Mouse (Mus musculus) MEL (cell line): ENCODE measurements at regions not wholly inside any gene's neighbourhood (a gene's known extent, or its start where the extent isn't known, plus 50 kb on each side); places are given as distances from the start of the nearest gene placed in this dataset.

Experiments used
- DNase-seq: peaks from one replicate; pipeline ENCODE4 v3.0.0; 2011; ENCODE audit warnings: low read depth, low spot score
- H3K27ac ChIP-seq: 2 replicates; pipeline ENCODE4 v1.5.1; 2012; ENCODE audit warnings: low read depth, mild to moderate bottlenecking, control low read depth, low read length, moderate library complexity; ENCODE audit not compliant: control insufficient read depth
- H3K27me3 ChIP-seq, 2 experiments: fragments of 150-350 bp in 1 of 2; sonication (generic) in 1 of 2; 2 replicates each; pipeline ENCODE4 v1.6.1; 2012; ENCODE audit warnings: low read length in 2 of 2, mild to moderate bottlenecking in 2 of 2, improper control_type of control experiment in 1 of 2, moderate library complexity in 1 of 2; ENCODE audit not compliant: insufficient read depth in 2 of 2, control insufficient read depth in 1 of 2
- H3K36me3 ChIP-seq, 2 experiments: 2 replicates each; pipeline ENCODE4 v1.6.1; 2012 to 2014; ENCODE audit warnings: low read length in 2 of 2, improper control_type of control experiment in 1 of 2, inconsistent platforms in 1 of 2, mild to moderate bottlenecking in 1 of 2; ENCODE audit not compliant: insufficient read depth in 2 of 2, control insufficient read depth in 1 of 2
- H3K4me1 ChIP-seq, 2 experiments: fragments of 150-350 bp in 1 of 2; sonication (generic) in 1 of 2; 2 replicates each; pipeline ENCODE4 v1.6.1; 2012; ENCODE audit warnings: low read length in 2 of 2, improper control_type of control experiment in 1 of 2, mild to moderate bottlenecking in 1 of 2; ENCODE audit not compliant: insufficient read depth in 2 of 2, control insufficient read depth in 1 of 2
- H3K4me3 ChIP-seq, 2 experiments: fragments of 150-350 bp in 1 of 2; sonication (generic) in 1 of 2; 2 replicates each; pipeline ENCODE4 v1.5.1; 2012; ENCODE audit warnings: low read depth in 2 of 2, low read length in 2 of 2, mild to moderate bottlenecking in 2 of 2, moderate library complexity in 2 of 2, control low read depth in 1 of 2, improper control_type of control experiment in 1 of 2; ENCODE audit not compliant: control insufficient read depth in 1 of 2, insufficient read depth in 1 of 2
- H3K79me2 ChIP-seq: 2 replicates; pipeline ENCODE4 v1.6.1; 2012; ENCODE audit warnings: mild to moderate bottlenecking, low read length, moderate library complexity; ENCODE audit not compliant: control insufficient read depth, poor library complexity, insufficient read depth
- H3K9ac ChIP-seq: 2 replicates; pipeline ENCODE4 v1.6.1; 2012; ENCODE audit warnings: low read depth, mild to moderate bottlenecking, control low read depth, low read length, moderate library complexity; ENCODE audit not compliant: control insufficient read depth, poor library complexity, severe bottlenecking
- H3K9me3 ChIP-seq: fragments of 150-350 bp; sonication (generic); replicated peaks from 2 replicates; pipeline ENCODE4 v1.6.1; 2012; ENCODE audit warnings: mild to moderate bottlenecking, low read length, improper control_type of control experiment, moderate library complexity; ENCODE audit not compliant: insufficient read depth
- CHD2 ChIP-seq: IDR thresholded peaks from 2 replicates; pipeline ENCODE4 v1.6.1; 2011; ENCODE audit warnings: low read length, improper control_type of control experiment
- E2F4 ChIP-seq: IDR thresholded peaks from 2 replicates; pipeline ENCODE4 v1.6.1; 2011; ENCODE audit warnings: low read depth, low read length, improper control_type of control experiment, borderline replicate concordance
- EP300 ChIP-seq, 2 experiments: IDR thresholded peaks; 2 replicates each; pipeline ENCODE4 v1.6.1; 2011; ENCODE audit warnings: improper control_type of control experiment in 2 of 2, low read length in 2 of 2, low read depth in 1 of 2, mild to moderate bottlenecking in 1 of 2
- ETS1 ChIP-seq: IDR thresholded peaks from 2 replicates; pipeline ENCODE4 v1.6.1; 2012; ENCODE audit warnings: low read depth, mild to moderate bottlenecking, inconsistent platforms, low read length, improper control_type of control experiment, moderate library complexity
- KAT2A ChIP-seq: conservative IDR thresholded peaks from 2 replicates; pipeline ENCODE4 v1.6.1; 2012; ENCODE audit warnings: low read depth, low read length, improper control_type of control experiment, inconsistent platforms
- MAFK ChIP-seq: IDR thresholded peaks from 2 replicates; pipeline ENCODE4 v1.6.1; 2011; ENCODE audit warnings: low read depth, mild to moderate bottlenecking, low read length, improper control_type of control experiment, borderline replicate concordance
- MAX ChIP-seq: IDR thresholded peaks from 2 replicates; pipeline ENCODE4 v1.6.1; 2011; ENCODE audit warnings: low read length, improper control_type of control experiment
- MEF2A ChIP-seq: IDR thresholded peaks from 2 replicates; pipeline ENCODE4 v1.6.1; 2014; ENCODE audit warnings: low read depth, mild to moderate bottlenecking, inconsistent platforms, low read length, improper control_type of control experiment; ENCODE audit not compliant: poor library complexity, insufficient replicate concordance, severe bottlenecking; ENCODE audit errors: extremely low read depth
- MXI1 ChIP-seq: IDR thresholded peaks from 2 replicates; pipeline ENCODE4 v1.6.1; 2011; ENCODE audit warnings: mild to moderate bottlenecking, low read depth, low read length, improper control_type of control experiment
- MYB ChIP-seq: IDR thresholded peaks from 2 replicates; pipeline ENCODE4 v1.6.1; 2011; ENCODE audit warnings: mild to moderate bottlenecking, low read depth, low read length, improper control_type of control experiment
- NELFE ChIP-seq: IDR thresholded peaks from 2 replicates; pipeline ENCODE4 v1.6.1; 2011; ENCODE audit warnings: low read depth, low read length, improper control_type of control experiment
- POLR2A ChIP-seq, 2 experiments: IDR thresholded peaks; 2 replicates each; pipeline ENCODE4 v1.6.1; 2011 to 2012; ENCODE audit warnings: low read length in 2 of 2, mild to moderate bottlenecking in 2 of 2, control low read depth in 1 of 2, improper control_type of control experiment in 1 of 2, low read depth in 1 of 2, moderate library complexity in 1 of 2; ENCODE audit not compliant: control insufficient read depth in 1 of 2, insufficient read depth in 1 of 2, poor library complexity in 1 of 2
- POLR2AphosphoS5 ChIP-seq: IDR thresholded peaks from 2 replicates; pipeline ENCODE4 v1.6.1; 2012; ENCODE audit warnings: low read depth, borderline replicate concordance, mild to moderate bottlenecking, inconsistent platforms, low read length, moderate library complexity, mixed read lengths
- RAD21 ChIP-seq: IDR thresholded peaks from 2 replicates; pipeline ENCODE4 v1.6.1; 2011; ENCODE audit warnings: mild to moderate bottlenecking, low read depth, low read length, improper control_type of control experiment
- RCOR1 ChIP-seq: IDR thresholded peaks from 2 replicates; pipeline ENCODE4 v1.6.1; 2012; ENCODE audit warnings: low read depth, mild to moderate bottlenecking, inconsistent platforms, low read length, improper control_type of control experiment
- TAL1 ChIP-seq: IDR thresholded peaks from 2 replicates; pipeline ENCODE4 v1.6.1; 2012; ENCODE audit warnings: mild to moderate bottlenecking, inconsistent platforms, low read length, moderate library complexity, mixed read lengths
- TBP ChIP-seq: IDR thresholded peaks from 2 replicates; pipeline ENCODE4 v1.8.0; 2011; ENCODE audit warnings: low read depth, low read length, improper control_type of control experiment
- TCF12 ChIP-seq: IDR thresholded peaks from 2 replicates; pipeline ENCODE4 v1.6.1; 2014; ENCODE audit warnings: low read depth, mild to moderate bottlenecking, inconsistent platforms, low read length, improper control_type of control experiment, moderate library complexity
- UBTF ChIP-seq: IDR thresholded peaks from 2 replicates; pipeline ENCODE4 v1.6.1; 2012; ENCODE audit warnings: low read depth, mild to moderate bottlenecking, inconsistent platforms, low read length, improper control_type of control experiment, moderate library complexity, borderline replicate concordance; ENCODE audit not compliant: insufficient read depth
- USF1 ChIP-seq: IDR thresholded peaks from 2 replicates; pipeline ENCODE4 v1.6.1; 2014; ENCODE audit warnings: low read depth, mild to moderate bottlenecking, inconsistent platforms, low read length, improper control_type of control experiment, moderate library complexity
- USF2 ChIP-seq, 2 experiments: IDR thresholded peaks; 2 replicates each; pipeline ENCODE4 v1.6.1; 2011 to 2012; ENCODE audit warnings: improper control_type of control experiment in 2 of 2, low read length in 2 of 2, borderline replicate concordance in 1 of 2, inconsistent platforms in 1 of 2, low read depth in 1 of 2, mild to moderate bottlenecking in 1 of 2; ENCODE audit not compliant: insufficient read depth in 1 of 2
- ZMIZ1 ChIP-seq: IDR thresholded peaks from 2 replicates; pipeline ENCODE4 v1.6.1; 2012; ENCODE audit warnings: low read depth, mild to moderate bottlenecking, inconsistent platforms, low read length, improper control_type of control experiment, moderate library complexity
- ZNF384 ChIP-seq: IDR thresholded peaks from 2 replicates; pipeline ENCODE4 v1.6.1; 2012; ENCODE audit warnings: low read depth, mild to moderate bottlenecking, inconsistent platforms, low read length, improper control_type of control experiment

DNA sequence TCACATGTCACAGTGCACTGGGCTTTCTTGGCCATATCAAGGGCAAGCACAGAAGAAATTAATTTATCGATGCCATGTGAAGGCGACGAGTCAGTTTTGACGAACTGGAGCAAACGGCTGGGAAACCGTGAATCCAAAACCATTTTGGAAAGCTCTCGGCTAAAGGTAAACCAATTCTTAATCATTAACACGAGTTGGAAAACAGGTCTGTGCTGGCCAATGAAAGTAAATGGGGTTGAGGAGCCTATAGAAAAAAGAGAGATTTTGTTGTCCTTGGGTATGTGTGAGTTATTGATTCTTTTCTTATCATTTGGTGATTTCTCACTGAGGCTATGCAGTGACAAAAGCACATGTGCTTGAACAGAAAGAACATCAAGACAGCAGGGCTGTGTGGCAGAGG lies 397.1 kb downstream of the H2al1j start:
- Histone ChIP-seq H3K27me3 (no peaks in the 10 kb centered on the region), H3K4me3 (no peak overlapping the region), H3K36me3 (no peaks in the 10 kb centered on the region), H3K9me3 (no peaks in the 10 kb centered on the region), H3K9ac (no peak overlapping the region), H3K79me2 (no peaks in the 10 kb centered on the region), H3K4me1 (no peaks in the 10 kb centered on the region), H3K27ac (no peak overlapping the region)
- TF ChIP-seq ZNF384, result no peak
- no peak for TF ChIP-seq TCF12
- TF ChIP-seq POLR2AphosphoS5, result no peak
- no peak for TF ChIP-seq KAT2A
- TF ChIP-seq UBTF, result no peak
- TF ChIP-seq RCOR1, result no peak
- no peak for TF ChIP-seq POLR2A (IDR thresholded peaks at IDR 0.05; ENCODE audit: control insufficient read depth in 1 of 2, insufficient read depth in 1 of 2, low read depth in 1 of 2, low read length in 2 of 2, poor library complexity in 1 of 2)
- no peak for TF ChIP-seq MYB
- TF ChIP-seq EP300 (IDR thresholded peaks at IDR 0.05; ENCODE audit: low read depth in 1 of 2, low read length in 2 of 2), result no peak
- TF ChIP-seq TBP, result no peak
- TF ChIP-seq ETS1, result no peak
- TF ChIP-seq CHD2, result no peak
- no peak for TF ChIP-seq TAL1
- TF ChIP-seq MAFK, result no peak
- no peak for TF ChIP-seq MAX
- TF ChIP-seq MEF2A, result no peak
- no peak for TF ChIP-seq E2F4
- no peak for TF ChIP-seq ZMIZ1
- DNase-seq, result no peak

DNA sequence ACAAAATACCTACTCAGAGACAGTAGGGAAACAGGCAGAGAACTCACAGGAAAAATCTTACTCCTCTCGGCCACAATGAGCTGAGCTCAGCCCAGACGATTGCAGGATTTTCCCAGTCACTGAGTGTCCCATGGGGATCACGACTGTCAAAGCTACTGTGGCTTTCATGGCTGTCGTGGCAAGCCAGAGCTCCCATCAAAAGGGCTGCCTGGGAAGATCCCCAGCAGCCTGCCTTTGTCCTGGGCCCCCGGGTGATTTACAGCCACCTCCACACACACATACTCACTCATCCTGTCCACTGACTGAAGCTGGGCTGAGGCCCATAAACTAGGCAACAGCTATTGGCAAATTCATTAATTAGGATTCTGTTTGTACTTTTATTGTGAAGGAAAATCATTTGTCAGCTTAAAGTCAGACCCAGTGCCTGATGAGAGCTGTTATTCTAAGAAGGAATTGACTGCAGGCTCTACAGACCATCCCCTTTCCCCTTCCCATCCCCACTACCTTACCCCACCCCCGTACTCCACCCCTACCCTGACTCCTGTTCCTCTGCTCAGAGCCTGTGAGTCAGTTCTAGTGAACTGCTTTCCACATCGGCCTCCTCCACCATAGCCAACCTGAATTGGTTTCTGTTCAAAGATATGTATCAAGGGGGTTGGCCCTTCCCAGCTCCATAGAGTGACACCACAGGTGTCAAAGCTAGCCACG lies 399.1 kb downstream of the H2al1j start:
- TF ChIP-seq NELFE (no peak), MXI1 (no peak), USF1 (no peak), ZNF384 (no peak), RAD21 (no peak), TAL1 (no peak), ETS1 (no peak), USF2 (IDR thresholded peaks at IDR 0.05; ENCODE audit: borderline replicate concordance in 1 of 2, insufficient read depth in 1 of 2, low read depth in 1 of 2, low read length in 2 of 2) (no peak)
- Histone ChIP-seq H3K79me2 (no peaks in the 10 kb centered on the region), H3K27ac (no peak overlapping the region), H3K9me3 (no peaks in the 10 kb centered on the region), H3K4me3 (no peak overlapping the region), H3K9ac (no peak overlapping the region), H3K4me1 (no peaks in the 10 kb centered on the region), H3K27me3 (no peaks in the 10 kb centered on the region), H3K36me3 (no peaks in the 10 kb centered on the region)
- no peak for DNase-seq
